Comparison of ENCODE assay signal across 15 mouse cellular contexts in genomic region chr11:73207621-73208020, GRCm38 (mm10). TPM values are rescaled to one million over a fixed set of nuclear protein-coding genes. Genes with fewer than 3 reads are reported as not detected.
DNase-seq lines count a peak whose midpoint lies in the region; ATAC-seq and TF ChIP-seq lines count a peak whose summit lies in the region.
"Had no signal": no experiment of that assay in that cellular context is flagged by ENCODE, and none has a peak within 500 bp of the region (broad histone marks: within the 10 kb centered on the region; RNA-seq: fewer than 3 reads in every experiment).

No protein-coding gene starts in this region.

- H3K9me3 ChIP-seq in liver, embryonic 11.5 days (ENCODE audit: control insufficient read depth, low read length) = no peaks in the 10 kb centered on the region
- H3K9me3 ChIP-seq in MEL (replicated peaks; ENCODE audit: insufficient read depth, low read length) = no peaks in the 10 kb centered on the region
- H3K9me3 ChIP-seq: hindbrain, embryonic 15.5 days; liver, embryonic 13.5 days; megakaryocyte, embryonic 14.5 days had no signal

- no peak for TF ChIP-seq POLR2A in MEL (IDR thresholded peaks at IDR 0.05; ENCODE audit: control insufficient read depth in 1 of 2, insufficient read depth in 1 of 2, low read depth in 1 of 2, low read length in 2 of 2, poor library complexity in 1 of 2)

- WGBS in liver, embryonic 11.5 days = 68% methylated on average over 2 of the region's 2 CpGs

- no peaks in the 10 kb centered on the region for H3K79me2 ChIP-seq in MEL (ENCODE audit: control insufficient read depth, insufficient read depth, low read length, poor library complexity)

- ATAC-seq in liver, embryonic 11.5 days (replicated peaks; ENCODE audit: low FRiP score) = no peak
- ATAC-seq in megakaryocyte progenitor cell, adult 5-6 weeks (replicated peaks; ENCODE audit: poor library complexity) = peak; percentile 66; the same call in 1 of the 2 replicates
- ATAC-seq: Patski had no signal

- TF ChIP-seq RAD21 in MEL (IDR thresholded peaks at IDR 0.05; ENCODE audit: low read depth, low read length) = peak; percentile 39

- no peak overlapping the region for H3K4me3 ChIP-seq in liver, embryonic 11.5 days (ENCODE audit: low read depth, low read length)
- no peak overlapping the region for H3K4me3 ChIP-seq in MEL (ENCODE audit: control insufficient read depth in 1 of 2, insufficient read depth in 1 of 2, low read depth in 2 of 2, low read length in 2 of 2)
- H3K4me3 ChIP-seq: hindbrain, embryonic 15.5 days; liver, embryonic 13.5 days; megakaryocyte, embryonic 14.5 days had no signal

- no peak overlapping the region for H3K27ac ChIP-seq in liver, embryonic 11.5 days (ENCODE audit: low read depth, low read length)
- no peak overlapping the region for H3K27ac ChIP-seq in MEL (ENCODE audit: control insufficient read depth, low read depth, low read length)
- H3K27ac ChIP-seq: hindbrain, embryonic 15.5 days; liver, embryonic 13.5 days had no signal

- no peaks in the 10 kb centered on the region for H3K36me3 ChIP-seq in liver, embryonic 11.5 days (ENCODE audit: control insufficient read depth, insufficient read depth, low read length)
- no peaks in the 10 kb centered on the region for H3K36me3 ChIP-seq in MEL (ENCODE audit: control insufficient read depth in 1 of 2, insufficient read depth in 2 of 2, low read length in 2 of 2)
- H3K36me3 ChIP-seq: hindbrain, embryonic 15.5 days; liver, embryonic 13.5 days had no signal

- peak; percentile 45 to 52 (median 48) for TF ChIP-seq CTCF in MEL (IDR thresholded peaks at IDR 0.05 in 2 of 3, conservative IDR thresholded peaks at IDR 0.05 in 1 of 3; ENCODE audit: control insufficient read depth in 1 of 3, insufficient read depth in 1 of 3, low read depth in 2 of 3, low read length in 3 of 3, poor library complexity in 1 of 3, severe bottlenecking in 1 of 3)

- H3K4me2 ChIP-seq in liver, embryonic 11.5 days = no peak overlapping the region
- H3K4me2 ChIP-seq: hindbrain, embryonic 15.5 days; liver, embryonic 13.5 days had no signal

- H3K4me1 ChIP-seq in liver, embryonic 11.5 days (replicated peaks; ENCODE audit: control insufficient read depth, insufficient read depth, low read length) = no peaks in the 10 kb centered on the region
- H3K4me1 ChIP-seq in MEL (ENCODE audit: control insufficient read depth in 1 of 2, insufficient read depth in 2 of 2, low read length in 2 of 2) = no peaks in the 10 kb centered on the region
- H3K4me1 ChIP-seq: hindbrain, embryonic 15.5 days; liver, embryonic 13.5 days had no signal

- no peak overlapping the region for H3K9ac ChIP-seq in liver, embryonic 11.5 days (ENCODE audit: low read depth, low read length)
- no peak overlapping the region for H3K9ac ChIP-seq in MEL (ENCODE audit: control insufficient read depth, low read depth, low read length, poor library complexity, severe bottlenecking)
- H3K9ac ChIP-seq: hindbrain, embryonic 15.5 days; liver, embryonic 13.5 days had no signal

- DNase-seq in liver = peak; percentile 20
- DNase-seq in liver, embryonic 11.5 days (ENCODE audit: low spot score) = no peak
- DNase-seq in CD4-positive helper T cell, adult 2 months (ENCODE audit: low read depth, low spot score) = peak; percentile 31
- DNase-seq in MEL (ENCODE audit: low read depth, low spot score) = peak; percentile 54
- DNase-seq in MN1 (ENCODE audit: low spot score) = no peak
- DNase-seq in embryo, embryonic 9.5 days (ENCODE audit: extremely low spot score) = no peak
- DNase-seq: adrenal gland, postnatal 14 days; cerebellum, adult 11 months; kidney, postnatal 10 days; liver, embryonic 13.5 days had no signal

- H3K27me3 ChIP-seq in liver, embryonic 11.5 days (replicated peaks; ENCODE audit: control insufficient read depth, insufficient read depth, low read length) = no peaks in the 10 kb centered on the region
- no peaks in the 10 kb centered on the region for H3K27me3 ChIP-seq in MEL (ENCODE audit: control insufficient read depth in 1 of 2, insufficient read depth in 2 of 2, low read length in 2 of 2)
- H3K27me3 ChIP-seq: hindbrain, embryonic 15.5 days; liver, embryonic 13.5 days; megakaryocyte, embryonic 14.5 days; Patski had no signal

- no peak for TF ChIP-seq EP300 in MEL (IDR thresholded peaks at IDR 0.05; ENCODE audit: low read depth in 1 of 2, low read length in 2 of 2)

TF ChIP-seq in MEL, 35 proteins besides CTCF, POLR2A, EP300 and RAD21:
- TF ChIP-seq GATA1 (IDR thresholded peaks at IDR 0.05; ENCODE audit: low read depth, low read length) = peak; percentile 38; the same call in 1 of the 2 replicates
- TF ChIP-seq JUND (IDR thresholded peaks at IDR 0.05; ENCODE audit: low read depth, low read length) = no peak
- no peak for TF ChIP-seq BHLHE40 (IDR thresholded peaks at IDR 0.05; ENCODE audit: borderline replicate concordance, low read depth, low read length)
- peak; percentile 58 for TF ChIP-seq SMC3 (IDR thresholded peaks at IDR 0.05; ENCODE audit: low read depth, low read length)
- 0 out of 2 replicates have a peak, but pooled peaks have one; percentile 20 for TF ChIP-seq ZC3H11A (IDR thresholded peaks at IDR 0.05; ENCODE audit: low read depth, low read length)
- no peak for TF ChIP-seq MXI1 (IDR thresholded peaks at IDR 0.05; ENCODE audit: low read depth, low read length)
- TF ChIP-seq MEF2A (IDR thresholded peaks at IDR 0.05; ENCODE audit: extremely low read depth, insufficient replicate concordance, low read depth, low read length, poor library complexity, severe bottlenecking) = no peak

RNA-seq across cellular contexts. Expression of gene Shpk, which starts 8.4 kb away (rescaled TPM):
- polyA plus RNA-seq in liver, embryonic 11.5 days (2014; fragmentation: Nextera tagmentation; extraction: Ambion mirVana) = 2.6 and 2.7 TPM in 2 replicates
- total RNA-seq in MEL (2012; rRNA removed) = 1.0 and 1.4 TPM in 2 replicates
- 1 to 10 TPM in 1 of 2 experiments, not detected in 1; 1.6 TPM for polyA plus RNA-seq in MEL (2012; ENCODE audit: insufficient read depth in 1 of 2, insufficient read length in 2 of 2, low read depth in 1 of 2, low replicate concordance in 2 of 2, missing spikeins in 1 of 2)
- 1.7 and 1.8 TPM in 2 replicates for total RNA-seq in megakaryocyte progenitor cell, adult 5-6 weeks (2015)
- total RNA-seq in megakaryocyte progenitor cell, adult 5-6 weeks (2017) = 2.2 and 3.4 TPM in 2 replicates

RNA-seq across cellular contexts. Expression of gene Ctns, which starts 8.8 kb away (rescaled TPM):
- 11.7 and 12.3 TPM in 2 replicates for polyA plus RNA-seq in liver, embryonic 11.5 days (2014; fragmentation: Nextera tagmentation; extraction: Ambion mirVana)
- 5.1 and 5.4 TPM in 2 replicates for total RNA-seq in MEL (2012; rRNA removed)
- polyA plus RNA-seq in MEL (2012; ENCODE audit: insufficient read depth in 1 of 2, insufficient read length in 2 of 2, low read depth in 1 of 2, low replicate concordance in 2 of 2, missing spikeins in 1 of 2) = 1 to 10 TPM in 1 of 2 experiments, not detected in 1; 9.4 TPM
- 14.4 and 16.3 TPM in 2 replicates for total RNA-seq in megakaryocyte progenitor cell, adult 5-6 weeks (2015)
- total RNA-seq in megakaryocyte progenitor cell, adult 5-6 weeks (2017) = 13.5 and 15.8 TPM in 2 replicates

RNA-seq across cellular contexts. Expression of gene Trpv1, which starts 26.5 kb away (rescaled TPM):
- not detected in 2 replicates for polyA plus RNA-seq in liver, embryonic 11.5 days (2014; fragmentation: Nextera tagmentation; extraction: Ambion mirVana)
- total RNA-seq in MEL (2012; rRNA removed) = not detected in 2 replicates
- not detected for polyA plus RNA-seq in MEL (2012; ENCODE audit: insufficient read depth in 1 of 2, insufficient read length in 2 of 2, low read depth in 1 of 2, low replicate concordance in 2 of 2, missing spikeins in 1 of 2)
- total RNA-seq in megakaryocyte progenitor cell, adult 5-6 weeks (2015) = not detected in 2 replicates
- not detected in 2 replicates for total RNA-seq in megakaryocyte progenitor cell, adult 5-6 weeks (2017)
- total RNA-seq: adrenal gland, postnatal 14 days had no signal
- polyA plus RNA-seq: heart, embryonic 14.5 days; liver, embryonic 13.5 days; Patski had no signal

RNA-seq across cellular contexts. Expression of gene Tax1bp3, which starts 30.7 kb away (rescaled TPM):
- polyA plus RNA-seq in liver, embryonic 11.5 days (2014; fragmentation: Nextera tagmentation; extraction: Ambion mirVana) = 81.1 and 85.3 TPM in 2 replicates
- total RNA-seq in MEL (2012; rRNA removed) = 12.6 and 13.1 TPM in 2 replicates
- polyA plus RNA-seq in MEL (2012; ENCODE audit: insufficient read depth in 1 of 2, insufficient read length in 2 of 2, low read depth in 1 of 2, low replicate concordance in 2 of 2, missing spikeins in 1 of 2) = 10 to 100 TPM in 1 of 2 experiments, not detected in 1; 30.9 TPM
- 6.7 and 10.0 TPM in 2 replicates for total RNA-seq in megakaryocyte progenitor cell, adult 5-6 weeks (2015)
- total RNA-seq in megakaryocyte progenitor cell, adult 5-6 weeks (2017) = 4.9 and 7.2 TPM in 2 replicates

RNA-seq across cellular contexts. Expression of gene Emc6, which starts 30.8 kb away (rescaled TPM):
- 145 and 148 TPM in 2 replicates for polyA plus RNA-seq in liver, embryonic 11.5 days (2014; fragmentation: Nextera tagmentation; extraction: Ambion mirVana)
- total RNA-seq in MEL (2012; rRNA removed) = 158 and 179 TPM in 2 replicates
- polyA plus RNA-seq in MEL (2012; ENCODE audit: insufficient read depth in 1 of 2, insufficient read length in 2 of 2, low read depth in 1 of 2, low replicate concordance in 2 of 2, missing spikeins in 1 of 2) = 100 to 1,000 TPM in 1 of 2 experiments, not detected in 1; 211 TPM
- total RNA-seq in megakaryocyte progenitor cell, adult 5-6 weeks (2015) = 78.9 and 81.7 TPM in 2 replicates
- total RNA-seq in megakaryocyte progenitor cell, adult 5-6 weeks (2017) = 54.2 and 60.2 TPM in 2 replicates

Comparison
In these comparisons a context has a peak if more than half of its experiments do, and no peak if none do; other contexts are left out.
1. DNase-seq: peak in liver (single experiment), CD4-positive helper T cell, adult 2 months (single experiment) and MEL (single experiment); none in liver, embryonic 11.5 days (single experiment), MN1 (single experiment) and embryo, embryonic 9.5 days (single experiment).